Mouse (Mus musculus): ENCODE measurements around the gene Cep97. TPM values are rescaled to one million over a fixed set of nuclear protein-coding genes. Genes with fewer than 3 reads are reported as not detected.

Gene Cep97
- polyA plus RNA-seq (2015; fragmentation: Nextera tagmentation; extraction: Ambion mirVana): 11.7 and 12.2 TPM in 2 replicates

DNA sequence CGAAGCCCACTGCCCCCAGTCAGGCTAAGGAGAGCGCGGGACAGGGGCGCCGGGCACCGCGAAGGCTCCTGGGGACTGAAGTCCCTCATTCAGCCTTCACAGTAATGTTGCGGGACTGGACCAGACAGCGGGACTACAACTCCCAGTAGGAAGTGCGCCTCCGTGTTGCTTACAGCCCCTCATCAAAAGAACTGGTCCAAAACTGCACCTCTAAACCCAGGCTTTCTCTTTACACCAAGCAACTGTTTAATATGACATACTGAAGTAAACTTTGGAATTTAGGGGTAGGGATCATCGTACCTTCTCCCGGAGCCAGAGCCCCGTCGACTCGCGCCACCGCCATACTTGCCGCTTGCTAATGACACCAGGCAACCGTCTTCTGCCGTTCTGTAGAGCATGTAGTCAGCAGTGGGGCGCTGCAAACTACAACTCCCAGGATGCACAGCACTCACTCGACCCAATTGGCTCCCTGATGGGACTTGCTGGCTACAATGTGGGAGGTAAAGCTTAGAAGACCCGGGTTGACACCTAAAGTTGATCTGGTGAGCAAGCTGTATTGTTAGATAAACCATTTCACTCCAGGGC is at the start of gene Cep97:
TSS of gene Cep97 (minus strand) at position 403 of the 585 bp plus-strand sequence.
- peak within 1 kb of the TSS; percentile 59 for H3K4me3 ChIP-seq
- H3K9me3 ChIP-seq: no peaks in the 10 kb centered on the region
- peak within 1 kb of the TSS; percentile 82 for H3K27ac ChIP-seq (replicated peaks)
- no peaks in the 10 kb centered on the region for H3K27me3 ChIP-seq
- peak within 1 kb of the TSS; percentile 66 for H3K4me2 ChIP-seq
- peak; percentile 99 for ATAC-seq (ENCODE audit: low FRiP score, low read depth)
- 0% methylated on average over 24 of the region's 24 CpGs for WGBS
- peak within 1 kb of the TSS; percentile 51 for H3K9ac ChIP-seq
- H3K4me1 ChIP-seq (replicated peaks): peaks cover 7% of the 10 kb centered on the region; the same call in 1 of the 2 replicates
- H3K36me3 ChIP-seq: no peaks in the 10 kb centered on the region

GRCm38 (mm10) chr16:55974903-55975285 is 40.2 kb upstream of the Cep97 start:
- peak overlapping the region; percentile 88 for H3K27ac ChIP-seq (replicated peaks)
- 5% methylated on average over 14 of the region's 14 CpGs for WGBS
- H3K4me1 ChIP-seq (replicated peaks): peaks cover 30% of the 10 kb centered on the region
- no peaks in the 10 kb centered on the region for H3K9me3 ChIP-seq
- peak overlapping the region; percentile 87 for H3K4me3 ChIP-seq
- peaks cover 28% of the 10 kb centered on the region for H3K36me3 ChIP-seq
- no peak for ATAC-seq (ENCODE audit: low FRiP score, low read depth)
- H3K4me2 ChIP-seq: peak overlapping the region; percentile 89
- no peaks in the 10 kb centered on the region for H3K27me3 ChIP-seq
- peak overlapping the region; percentile 91 for H3K9ac ChIP-seq

GRCm38 (mm10) chr16:55974256-55974902 is 39.7 kb upstream of the Cep97 start:
- peak overlapping the region; percentile 91 for H3K9ac ChIP-seq
- no peaks in the 10 kb centered on the region for H3K9me3 ChIP-seq
- ATAC-seq (ENCODE audit: low FRiP score, low read depth): peak; percentile 68
- peak overlapping the region; percentile 87 for H3K4me3 ChIP-seq
- no peaks in the 10 kb centered on the region for H3K27me3 ChIP-seq
- WGBS: under 1% methylated on average over 54 of the region's 55 CpGs
- peak overlapping the region; percentile 89 for H3K4me2 ChIP-seq
- H3K4me1 ChIP-seq (replicated peaks): peaks cover 30% of the 10 kb centered on the region
- peak overlapping the region; percentile 88 for H3K27ac ChIP-seq (replicated peaks)
- peaks cover 33% of the 10 kb centered on the region for H3K36me3 ChIP-seq

GRCm38 (mm10) chr16:55973431-55974255 is 39.0 kb upstream of the Cep97 start, which contains the start of gene Zbtb11:
Gene Zbtb11 (plus strand): TSS chr16:55973883.
- H3K27ac ChIP-seq (replicated peaks): peak within 1 kb of the TSS; percentile 88
- peaks cover 38% of the 10 kb centered on the region for H3K4me1 ChIP-seq (replicated peaks)
- H3K4me2 ChIP-seq: peak within 1 kb of the TSS; percentile 89
- peak within 1 kb of the TSS; percentile 91 for H3K9ac ChIP-seq
- H3K9me3 ChIP-seq: no peaks in the 10 kb centered on the region
- WGBS: under 1% methylated on average over 77 of the region's 86 CpGs
- peaks cover 39% of the 10 kb centered on the region for H3K36me3 ChIP-seq
- peak; percentile 99 for ATAC-seq (ENCODE audit: low FRiP score, low read depth)
- peak within 1 kb of the TSS; percentile 87 for H3K4me3 ChIP-seq
- H3K27me3 ChIP-seq: no peaks in the 10 kb centered on the region

DNA sequence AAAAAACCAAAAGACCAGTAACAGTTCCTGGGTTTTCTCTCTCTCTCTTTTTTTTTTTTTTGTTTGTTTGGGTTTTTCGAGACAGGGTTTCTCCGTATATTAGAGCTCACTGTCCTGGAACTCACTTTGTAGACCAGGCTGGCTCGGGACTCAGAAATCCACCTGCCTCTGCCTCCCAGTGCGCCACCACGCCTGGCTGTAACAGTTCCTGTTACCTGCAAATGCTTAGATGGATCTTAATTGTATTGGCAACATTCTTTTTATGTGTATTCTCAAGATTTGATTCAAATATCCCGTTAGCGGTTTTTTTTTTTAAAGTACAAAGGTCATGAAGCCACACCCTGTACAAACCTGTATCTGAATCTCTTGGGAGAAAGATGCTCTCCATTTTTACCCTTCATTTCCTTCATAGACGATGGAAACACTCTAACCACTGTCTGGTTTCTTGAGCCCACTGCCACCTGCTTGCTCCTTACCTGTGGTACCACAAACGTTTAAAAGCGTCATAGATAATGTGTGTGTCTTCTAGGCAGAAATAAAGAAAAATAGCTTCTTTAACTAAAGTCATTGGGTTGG is 38.1 kb upstream of the Cep97 start:
- Histone ChIP-seq H3K27me3 (no peaks in the 10 kb centered on the region), H3K9ac (peak overlapping the region; percentile 26; the same call in 1 of the 2 replicates), H3K4me2 (peak overlapping the region; percentile 89), H3K27ac (replicated peaks) (peak overlapping the region; percentile 88), H3K36me3 (peaks cover 38% of the 10 kb centered on the region), H3K4me3 (peak overlapping the region; percentile 87), H3K4me1 (replicated peaks) (peaks cover 43% of the 10 kb centered on the region), H3K9me3 (no peaks in the 10 kb centered on the region)
- WGBS: 61% methylated on average over 10 of the region's 10 CpGs
- no peak for ATAC-seq (ENCODE audit: low FRiP score, low read depth)

GRCm38 (mm10) chr16:55971735-55972615 is 37.3 kb upstream of the Cep97 start:
- Histone ChIP-seq H3K9me3 (no peaks in the 10 kb centered on the region), H3K4me2 (no peak overlapping the region), H3K27ac (replicated peaks) (no peak overlapping the region), H3K36me3 (peaks cover 38% of the 10 kb centered on the region), H3K4me1 (replicated peaks) (peaks cover 49% of the 10 kb centered on the region), H3K27me3 (no peaks in the 10 kb centered on the region), H3K4me3 (no peak overlapping the region), H3K9ac (no peak overlapping the region)
- whole genome bisulfite sequencing: 78% methylated on average over 6 of the region's 6 CpGs
- no peak for ATAC-seq (ENCODE audit: low FRiP score, low read depth)

DNA sequence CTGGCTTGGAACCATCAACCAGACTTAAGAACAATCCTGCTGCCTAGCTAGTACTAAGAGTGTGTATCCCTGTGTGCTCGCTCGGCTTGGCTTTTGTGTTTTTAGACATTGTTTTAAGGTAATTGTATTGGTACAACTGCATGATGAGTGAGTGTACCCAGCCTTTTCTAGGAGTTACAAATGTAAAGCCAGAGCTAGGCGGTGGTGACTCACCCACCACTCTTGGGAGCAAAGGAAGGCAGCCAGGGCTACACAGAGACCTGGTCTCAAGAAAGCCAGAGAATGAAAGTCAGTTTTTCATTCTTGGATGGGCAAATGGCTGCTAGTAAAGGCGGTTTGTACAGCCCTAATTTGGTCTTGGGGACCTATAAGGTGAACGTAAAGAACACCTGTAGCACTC is 35.8 kb upstream of the Cep97 start:
- 92% methylated on average over 5 of the region's 5 CpGs for WGBS
- H3K4me1 ChIP-seq (replicated peaks): peaks cover 41% of the 10 kb centered on the region
- H3K36me3 ChIP-seq: peaks cover 38% of the 10 kb centered on the region
- no peak for ATAC-seq (ENCODE audit: low FRiP score, low read depth)
- no peak overlapping the region for H3K4me2 ChIP-seq
- H3K9me3 ChIP-seq: no peaks in the 10 kb centered on the region
- H3K9ac ChIP-seq: no peak overlapping the region
- no peak overlapping the region for H3K27ac ChIP-seq (replicated peaks)
- no peaks in the 10 kb centered on the region for H3K27me3 ChIP-seq
- H3K4me3 ChIP-seq: no peak overlapping the region

- Histone ChIP-seq H3K27ac (replicated peaks) (no peak overlapping the region), H3K27me3 (no peaks in the 10 kb centered on the region), H3K4me1 (replicated peaks) (peaks cover 36% of the 10 kb centered on the region), H3K9me3 (no peaks in the 10 kb centered on the region), H3K9ac (no peak overlapping the region), H3K4me3 (no peak overlapping the region), H3K4me2 (no peak overlapping the region), H3K36me3 (peaks cover 38% of the 10 kb centered on the region)
- ATAC-seq (ENCODE audit: low FRiP score, low read depth): no peak
- 80% methylated on average over 3 of the region's 3 CpGs for WGBS
Measured at GRCm38 (mm10) chr16:55969147-55969546, 34.5 kb upstream of the Cep97 start.

- Histone ChIP-seq H3K9me3 (no peaks in the 10 kb centered on the region), H3K36me3 (peaks cover 37% of the 10 kb centered on the region), H3K4me1 (replicated peaks) (peaks cover 27% of the 10 kb centered on the region), H3K4me2 (peak overlapping the region; percentile 87), H3K27me3 (no peaks in the 10 kb centered on the region), H3K9ac (peak overlapping the region; percentile 77), H3K27ac (replicated peaks) (no peak overlapping the region), H3K4me3 (peak overlapping the region; percentile 71)
- 47% methylated on average over 1 of the region's 1 CpGs for WGBS
- no peak for ATAC-seq (ENCODE audit: low FRiP score, low read depth)
Measured at GRCm38 (mm10) chr16:55967221-55967620, 32.6 kb upstream of the Cep97 start.

DNA sequence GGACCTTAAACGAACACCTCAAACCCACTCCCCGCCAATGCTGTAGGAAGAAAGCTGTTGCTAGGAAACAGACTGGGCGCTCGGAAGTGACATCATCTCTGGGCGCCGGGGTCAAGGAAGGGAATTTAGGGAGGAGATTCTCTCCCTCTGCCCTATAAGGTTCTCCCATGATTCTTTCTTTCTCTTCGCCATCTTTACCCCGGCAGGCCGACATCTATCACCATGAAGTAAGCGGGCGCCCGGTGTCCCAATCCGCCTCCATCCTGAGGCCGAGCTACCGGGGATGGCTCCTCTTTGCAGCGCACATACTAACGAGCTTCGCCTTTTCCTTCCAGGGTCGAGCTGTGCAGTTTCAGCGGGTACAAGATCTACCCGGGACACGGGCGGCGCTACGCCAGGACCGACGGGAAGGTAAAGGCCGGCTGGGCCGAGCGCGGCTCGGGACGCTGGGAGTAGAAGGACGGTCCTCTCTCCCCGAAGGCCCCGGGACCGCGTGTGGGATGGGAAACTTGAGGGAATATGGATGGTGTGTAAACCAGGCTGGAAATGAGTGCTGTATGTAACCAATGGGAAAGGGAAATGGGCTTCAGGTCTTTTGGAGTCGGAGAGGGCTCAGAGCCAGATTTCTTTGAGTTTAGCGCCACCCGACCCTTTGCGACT is 31.7 kb upstream of the Cep97 start, which contains the start of gene Rpl24:
TSS of gene Rpl24 (plus strand) at position 64 of the 660 bp plus-strand sequence.
- H3K36me3 ChIP-seq: peaks cover 29% of the 10 kb centered on the region
- peak within 1 kb of the TSS; percentile 87 for H3K4me2 ChIP-seq
- under 1% methylated on average over 42 of the region's 42 CpGs for WGBS
- peak within 1 kb of the TSS; percentile 80 for H3K27ac ChIP-seq (replicated peaks)
- peak within 1 kb of the TSS; percentile 77 for H3K9ac ChIP-seq
- H3K4me1 ChIP-seq (replicated peaks): peaks cover 27% of the 10 kb centered on the region
- peak within 1 kb of the TSS; percentile 71 for H3K4me3 ChIP-seq
- ATAC-seq (ENCODE audit: low FRiP score, low read depth): peak; percentile 93
- H3K9me3 ChIP-seq: no peaks in the 10 kb centered on the region
- H3K27me3 ChIP-seq: no peaks in the 10 kb centered on the region
